Mouse (Mus musculus) C2C12 (cell line): ENCODE measurements around the gene Ssh2. TPM values are rescaled to one million over a fixed set of nuclear protein-coding genes. Genes with fewer than 3 reads are reported as not detected.
A peak's percentile ranks its signal among the peaks of the same experiment; 100 is the strongest.

ENCODE experiments used
- H3K27me3 ChIP-seq: one replicate; pipeline ENCODE4 v1.6.1; 2011; ENCODE audit not compliant: control insufficient read depth, insufficient read depth, insufficient read length
- H3K36me3 ChIP-seq: one replicate; pipeline ENCODE4 v1.6.1; 2011; ENCODE audit not compliant: control insufficient read depth, insufficient read depth
- H3K4me3 ChIP-seq: one replicate; pipeline ENCODE4 v1.5.1; 2011; ENCODE audit warnings: mild to moderate bottlenecking, control low read depth; ENCODE audit not compliant: poor library complexity, insufficient read depth, severe bottlenecking
- H3K79me2 ChIP-seq: one replicate; pipeline ENCODE4 v1.6.1; 2011; ENCODE audit not compliant: control insufficient read depth, insufficient read depth
- H3K79me3 ChIP-seq: one replicate; pipeline ENCODE4 v1.6.1; 2011; ENCODE audit warnings: low read depth, control low read depth
- H3ac ChIP-seq: one replicate; pipeline ENCODE3; 2011; ENCODE audit warnings: low read depth; ENCODE audit not compliant: control insufficient read depth, insufficient read length
- CEBPB ChIP-seq: IDR thresholded peaks from one replicate; pipeline ENCODE4 v1.6.1; 2011; ENCODE audit warnings: low read depth, mild to moderate bottlenecking, control low read depth, moderate library complexity
- CTCF ChIP-seq: IDR thresholded peaks from one replicate; pipeline ENCODE4 v1.5.1; 2011; ENCODE audit not compliant: control insufficient read depth, insufficient read depth, insufficient read length
- FOSL1 ChIP-seq: IDR thresholded peaks from one replicate; pipeline ENCODE4 v1.8.0; 2011; ENCODE audit warnings: mild to moderate bottlenecking, low read length; ENCODE audit not compliant: poor library complexity, insufficient read depth, severe bottlenecking
- MAX ChIP-seq: IDR thresholded peaks from one replicate; pipeline ENCODE4 v1.6.1; 2011; ENCODE audit warnings: mild to moderate bottlenecking, control low read depth
- MYOD1 ChIP-seq: IDR thresholded peaks from one replicate; pipeline ENCODE4 v1.6.1; 2011; ENCODE audit warnings: low read depth; ENCODE audit not compliant: control insufficient read depth, insufficient read length
- MYOG ChIP-seq: IDR thresholded peaks from one replicate; pipeline ENCODE4 v1.6.1; 2011; ENCODE audit not compliant: control insufficient read depth, insufficient read length; ENCODE audit errors: extremely low read depth
- USF1 ChIP-seq: IDR thresholded peaks from one replicate; pipeline ENCODE4 v1.6.1; 2011; ENCODE audit warnings: low read depth, mild to moderate bottlenecking, control low read depth, moderate library complexity
- polyA plus RNA-seq: library from polyadenylated mRNA; unstranded; fragments of >200 nt; fragmentation: generic; extraction: Trizol; gene quantifications from one replicate; pipeline ENCODE4 v1.2.1, GENCODE M21; 2012; ENCODE audit warnings: missing spikeins

Ssh2 gene
- polyA plus RNA-seq, 1 experiment: 2.7 TPM

GRCm38 (mm10) chr11:77330529-77330928, 114.4 kb downstream of the Ssh2 start:
- Histone ChIP-seq H3K79me3 (no peaks in the 10 kb centered on the region), H3ac (no peak overlapping the region), H3K79me2 (no peaks in the 10 kb centered on the region), H3K36me3 (peaks cover 3% of the 10 kb centered on the region), H3K27me3 (no peaks in the 10 kb centered on the region), H3K4me3 (no peak overlapping the region)
- TF ChIP-seq MYOG (no peak), USF1 (no peak), CTCF (no peak), CEBPB (no peak), FOSL1 (no peak)

- H3K79me2 ChIP-seq: no peaks in the 10 kb centered on the region
- H3K36me3 ChIP-seq: no peaks in the 10 kb centered on the region
- no peak overlapping the region for H3ac ChIP-seq
- no peak overlapping the region for H3K4me3 ChIP-seq
- no peaks in the 10 kb centered on the region for H3K79me3 ChIP-seq
- H3K27me3 ChIP-seq: no peaks in the 10 kb centered on the region
- TF ChIP-seq MYOG (no peak), CTCF (no peak), CEBPB (no peak), FOSL1 (no peak), USF1 (no peak), MAX (no peak), MYOD1 (no peak)
These were observed 131.2 kb downstream of the Ssh2 start for GRCm38 (mm10) chr11:77347273-77347672.

GRCm38 (mm10) chr11:77348142-77348741, 132.2 kb downstream of the Ssh2 start:
- Histone ChIP-seq H3K36me3 (no peaks in the 10 kb centered on the region), H3K79me3 (no peaks in the 10 kb centered on the region), H3K79me2 (no peaks in the 10 kb centered on the region), H3K27me3 (no peaks in the 10 kb centered on the region), H3K4me3 (peak overlapping the region; percentile 29), H3ac (peak overlapping the region; percentile 25)
- TF ChIP-seq USF1 (no peak), FOSL1 (no peak), CTCF (no peak), MYOG (no peak)

GRCm38 (mm10) chr11:77348985-77349384, 132.9 kb downstream of the Ssh2 start:
- no peak for TF ChIP-seq USF1
- no peak for TF ChIP-seq MYOG
- TF ChIP-seq MYOD1: no peak
- no peak for TF ChIP-seq CTCF
- TF ChIP-seq FOSL1: no peak
- TF ChIP-seq CEBPB: no peak
- no peak for TF ChIP-seq MAX
- Histone ChIP-seq H3K79me3 (no peaks in the 10 kb centered on the region), H3K36me3 (no peaks in the 10 kb centered on the region), H3K79me2 (no peaks in the 10 kb centered on the region), H3K27me3 (no peaks in the 10 kb centered on the region), H3ac (no peak overlapping the region), H3K4me3 (no peak overlapping the region)

- no peak overlapping the region for H3ac ChIP-seq
- H3K79me2 ChIP-seq: no peaks in the 10 kb centered on the region
- H3K36me3 ChIP-seq: no peaks in the 10 kb centered on the region
- TF ChIP-seq CEBPB: no peak
- H3K4me3 ChIP-seq: no peak overlapping the region
- no peaks in the 10 kb centered on the region for H3K79me3 ChIP-seq
- H3K27me3 ChIP-seq: no peaks in the 10 kb centered on the region
These were observed 133.6 kb downstream of the Ssh2 start for GRCm38 (mm10) chr11:77349698-77350097.

GRCm38 (mm10) chr11:77355055-77355454, 139.0 kb downstream of the Ssh2 start:
- no peaks in the 10 kb centered on the region for H3K79me3 ChIP-seq
- H3ac ChIP-seq: no peak overlapping the region
- TF ChIP-seq MYOG (no peak), CEBPB (no peak), FOSL1 (no peak), MYOD1 (no peak), USF1 (no peak), MAX (no peak), CTCF (no peak)
- no peaks in the 10 kb centered on the region for H3K27me3 ChIP-seq
- H3K79me2 ChIP-seq: no peaks in the 10 kb centered on the region
- H3K4me3 ChIP-seq: no peak overlapping the region
- no peaks in the 10 kb centered on the region for H3K36me3 ChIP-seq
